Mouse (Mus musculus) liver, embryonic 11.5 days (tissue): ENCODE measurements around the gene Il17f. TPM values are rescaled to one million over a fixed set of nuclear protein-coding genes. Genes with fewer than 3 reads are reported as not detected.

Source experiments
- ATAC-seq: fragments of 200-750 bp; cut with Nextera tagmentation; replicated peaks from 2 replicates; pipeline ENCODE4 v1.8.0; 2017; ENCODE audit warnings: moderate number of reproducible peaks, mild to moderate bottlenecking, moderate TSS enrichment, moderate library complexity; ENCODE audit not compliant: low FRiP score
- DNase-seq: peaks from one replicate; pipeline ENCODE4 v3.0.0-alpha.2; 2017; ENCODE audit warnings: low spot score
- H3K27ac ChIP-seq: fragments of 300-500 bp; sonication (generic); 2 replicates; pipeline ENCODE4 v1.5.1; 2014; ENCODE audit warnings: mild to moderate bottlenecking, low read depth, low read length, control low read depth
- H3K27me3 ChIP-seq: fragments of 300-500 bp; sonication (generic); replicated peaks from 2 replicates; pipeline ENCODE4 v1.6.1; 2014; ENCODE audit warnings: low read length, mixed read lengths; ENCODE audit not compliant: control insufficient read depth, insufficient read depth
- H3K36me3 ChIP-seq: fragments of 300-500 bp; sonication (generic); 2 replicates; pipeline ENCODE4 v1.6.1; 2014; ENCODE audit warnings: mild to moderate bottlenecking, low read length, moderate library complexity, mixed read lengths; ENCODE audit not compliant: control insufficient read depth, insufficient read depth
- H3K4me1 ChIP-seq: fragments of 300-500 bp; sonication (generic); replicated peaks from 2 replicates; pipeline ENCODE4 v1.6.1; 2014; ENCODE audit warnings: low read length, mixed read lengths; ENCODE audit not compliant: control insufficient read depth, insufficient read depth
- H3K4me2 ChIP-seq: fragments of 300-500 bp; sonication (generic); 2 replicates; pipeline ENCODE4 v1.6.1; 2014; ENCODE audit warnings: mild to moderate bottlenecking, control low read depth, moderate library complexity
- H3K4me3 ChIP-seq: fragments of 300-500 bp; sonication (generic); 2 replicates; pipeline ENCODE4 v1.5.1; 2014; ENCODE audit warnings: low read depth, low read length, control low read depth
- H3K9ac ChIP-seq: fragments of 300-500 bp; sonication (generic); 2 replicates; pipeline ENCODE4 v1.6.1; 2014; ENCODE audit warnings: low read depth, low read length, control low read depth
- H3K9me3 ChIP-seq: fragments of 300-500 bp; sonication (generic); 2 replicates; pipeline ENCODE4 v1.6.1; 2016; ENCODE audit warnings: low read length, inconsistent platforms, mixed read lengths; ENCODE audit not compliant: control insufficient read depth
- WGBS: fragments of 180-500 bp; shearing (Covaris S2); extraction: QIAGEN DNeasy Blood & Tissue Kit; methylation state at CpG from one replicate; pipeline ENCODE4 v1.1.7; 2014; 5-methylcytosine and 5-hydroxymethylcytosine counted together
- polyA plus RNA-seq: library from polyadenylated mRNA; unstranded; fragments of >200 nt; fragmentation: Nextera tagmentation; extraction: Ambion mirVana; gene quantifications from 2 replicates; pipeline ENCODE4 v1.2.1, GENCODE M21; 2014

Gene Il17f
- polyA plus RNA-seq, 1 experiment from 2014 or later, result not detected

DNA sequence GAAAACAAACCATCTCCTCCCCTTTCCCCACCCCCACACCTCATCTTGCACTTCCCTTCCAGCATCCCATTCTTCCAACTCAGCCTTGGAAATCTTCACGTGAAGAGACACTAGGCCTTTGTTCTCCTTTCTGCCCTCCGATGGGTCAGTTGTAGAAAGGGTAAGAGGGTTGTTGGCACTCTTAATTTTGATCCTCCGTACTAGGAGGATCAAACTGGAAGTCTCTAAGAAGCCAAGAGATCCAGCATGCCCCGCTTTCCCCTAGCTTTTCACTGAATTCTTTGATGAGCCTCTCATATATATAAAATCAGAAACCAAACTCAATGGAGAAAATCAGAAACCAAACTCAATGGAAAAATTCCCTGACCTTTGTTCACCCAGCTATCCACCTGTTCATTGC lies 33.1 kb upstream of the Il17f start:
- no peak overlapping the region for H3K4me3 ChIP-seq
- no peak for ATAC-seq
- H3K27me3 ChIP-seq, result no peaks in the 10 kb centered on the region
- 67% methylated on average over 4 of the region's 4 CpGs for WGBS
- H3K27ac ChIP-seq, result no peak overlapping the region
- no peak for DNase-seq
- peaks cover 3% of the 10 kb centered on the region; the same call in 1 of the 2 replicates for H3K4me1 ChIP-seq
- no peak overlapping the region for H3K9ac ChIP-seq
- H3K4me2 ChIP-seq, result no peak overlapping the region
- 0 out of 2 replicates have a peak, but pooled peaks cover under 1% of the 10 kb centered on the region for H3K36me3 ChIP-seq
- H3K9me3 ChIP-seq, result no peaks in the 10 kb centered on the region

DNA sequence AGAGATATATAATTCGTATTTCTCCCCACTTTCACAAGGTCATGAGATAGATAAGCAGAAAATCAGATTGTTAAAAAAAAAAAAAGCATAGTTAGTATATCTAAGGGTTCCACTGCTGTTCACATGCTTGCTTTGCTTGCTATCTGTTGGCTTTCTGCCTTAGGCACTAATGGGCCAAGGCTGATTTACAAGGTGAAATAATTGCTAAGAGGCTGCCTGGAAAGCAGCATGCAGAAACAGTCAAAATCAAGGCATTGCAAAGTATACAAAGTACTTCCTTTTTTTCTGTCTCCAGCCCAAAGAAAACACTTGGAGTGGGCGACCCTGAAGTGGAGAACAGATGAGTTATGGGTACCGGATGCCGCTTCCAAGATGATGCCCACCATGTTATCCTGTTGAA lies 30.5 kb upstream of the Il17f start:
- Histone ChIP-seq H3K4me2 (peak overlapping the region; percentile 51; the same call in 1 of the 2 replicates), H3K27ac (no peak overlapping the region), H3K9ac (no peak overlapping the region), H3K9me3 (no peaks in the 10 kb centered on the region), H3K27me3 (no peaks in the 10 kb centered on the region), H3K4me3 (no peak overlapping the region), H3K4me1 (peaks cover 6% of the 10 kb centered on the region; the same call in 1 of the 2 replicates), H3K36me3 (peaks cover 17% of the 10 kb centered on the region)
- DNase-seq, result no peak
- 83% methylated on average over 4 of the region's 4 CpGs for WGBS
- no peak for ATAC-seq

DNA sequence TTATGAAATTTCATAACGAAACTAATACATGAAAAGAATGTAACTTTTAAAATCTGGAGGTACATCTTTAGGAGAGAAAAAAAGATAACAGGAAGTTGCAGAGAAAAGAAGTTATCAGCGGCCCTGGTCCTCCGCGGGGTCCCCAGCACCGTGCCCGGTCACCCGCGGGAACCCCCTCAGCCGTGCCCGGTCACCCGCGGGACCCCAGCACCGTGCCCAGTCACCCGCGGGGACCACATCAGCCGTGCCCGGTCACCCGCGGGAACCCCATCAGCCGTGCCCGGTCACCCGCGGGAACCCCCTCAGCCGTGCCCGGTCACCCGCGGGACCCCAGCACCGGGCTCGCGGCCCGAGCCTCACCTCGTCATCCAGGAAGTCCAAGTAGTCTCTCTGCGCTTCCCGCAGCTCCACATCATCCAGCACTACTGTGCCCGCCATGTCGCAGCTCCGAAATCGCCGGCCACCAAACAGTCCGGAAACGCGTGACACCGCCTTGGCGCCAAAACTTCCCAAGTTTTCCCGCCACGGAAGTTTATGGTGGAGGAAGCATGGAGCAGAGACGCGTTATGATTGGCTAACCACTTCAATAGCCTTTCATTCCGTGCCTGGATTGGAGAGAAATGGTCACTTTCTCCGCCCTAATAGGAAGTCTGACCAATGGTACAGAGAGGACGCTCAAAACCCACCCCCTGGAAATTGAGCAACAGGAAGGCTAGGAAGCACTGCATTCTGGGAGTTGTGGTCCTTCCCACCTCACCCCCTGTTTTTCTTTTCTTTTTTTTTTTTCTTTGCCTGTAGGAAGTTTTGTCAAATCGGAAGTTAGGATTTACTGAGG lies 29.6 kb upstream of the Il17f start, which contains the start of gene Mcm3:
Mcm3 (minus strand) TSS at position 542 of the 835 bp plus-strand sequence.
- WGBS, result under 1% methylated on average over 52 of the region's 52 CpGs
- H3K27ac ChIP-seq, result peak within 1 kb of the TSS; percentile 67

DNA sequence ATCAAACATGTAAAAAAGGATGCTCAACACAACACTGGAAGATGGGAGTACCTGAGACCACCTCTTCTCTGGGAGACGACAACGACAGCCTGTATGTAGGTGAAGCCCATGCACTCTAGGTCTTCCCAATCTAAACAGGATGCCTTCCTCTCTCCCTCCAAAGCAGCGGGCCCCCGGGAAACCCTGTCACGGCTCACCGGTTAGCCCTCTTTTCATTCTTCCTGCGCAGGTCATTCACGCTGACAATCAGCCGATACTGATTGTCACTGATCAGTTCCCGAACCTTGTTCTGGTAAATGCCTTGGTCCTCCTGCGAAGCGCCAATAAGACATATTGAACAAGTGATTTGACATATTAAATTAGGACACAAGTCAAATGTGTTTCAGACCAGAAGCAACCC lies 27.2 kb upstream of the Il17f start:
- peaks cover 46% of the 10 kb centered on the region for H3K36me3 ChIP-seq
- H3K27ac ChIP-seq, result no peak overlapping the region
- no peaks in the 10 kb centered on the region for H3K27me3 ChIP-seq
- ATAC-seq (no peak), DNase-seq (no peak)
- H3K4me1 ChIP-seq, result peaks cover 6% of the 10 kb centered on the region; the same call in 1 of the 2 replicates
- H3K4me3 ChIP-seq, result no peak overlapping the region
- no peak overlapping the region for H3K4me2 ChIP-seq
- no peaks in the 10 kb centered on the region for H3K9me3 ChIP-seq
- 83% methylated on average over 12 of the region's 12 CpGs for WGBS
- no peak overlapping the region for H3K9ac ChIP-seq

More for the DNA sequence above, 29.6 kb upstream of the Il17f start, which contains the start of gene Mcm3:
- H3K27me3 ChIP-seq, result no peaks in the 10 kb centered on the region
- ATAC-seq (peak; percentile 98), DNase-seq (peak; percentile 86)
- H3K4me2 ChIP-seq, result peak within 1 kb of the TSS; percentile 78
- peak within 1 kb of the TSS; percentile 84 for H3K4me3 ChIP-seq
- H3K9ac ChIP-seq, result peak within 1 kb of the TSS; percentile 86
- H3K9me3 ChIP-seq, result no peaks in the 10 kb centered on the region
- H3K36me3 ChIP-seq, result peaks cover 24% of the 10 kb centered on the region
- peaks cover 6% of the 10 kb centered on the region; the same call in 1 of the 2 replicates for H3K4me1 ChIP-seq

DNA sequence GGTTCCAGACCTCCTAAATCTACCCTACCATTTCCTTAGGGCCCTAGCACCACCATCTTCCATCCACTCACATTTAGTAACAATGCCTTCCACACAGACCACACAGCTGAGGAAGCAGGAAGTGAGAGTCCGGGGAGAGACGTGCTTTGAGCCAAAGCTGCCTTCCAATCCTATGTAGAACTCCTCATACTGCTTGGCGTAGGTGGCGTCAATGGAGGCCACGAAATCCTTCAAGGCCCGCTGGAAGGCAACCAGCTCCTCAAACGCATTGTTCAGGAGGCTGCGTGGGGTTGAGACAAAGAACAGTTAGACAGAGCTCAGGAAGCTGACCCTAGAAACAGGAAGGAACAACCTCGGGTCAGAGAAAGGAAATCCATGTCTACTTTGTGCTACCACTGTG lies 26.8 kb upstream of the Il17f start:
- no peak for DNase-seq
- no peaks in the 10 kb centered on the region for H3K27me3 ChIP-seq
- WGBS, result 75% methylated on average over 9 of the region's 9 CpGs

DNA sequence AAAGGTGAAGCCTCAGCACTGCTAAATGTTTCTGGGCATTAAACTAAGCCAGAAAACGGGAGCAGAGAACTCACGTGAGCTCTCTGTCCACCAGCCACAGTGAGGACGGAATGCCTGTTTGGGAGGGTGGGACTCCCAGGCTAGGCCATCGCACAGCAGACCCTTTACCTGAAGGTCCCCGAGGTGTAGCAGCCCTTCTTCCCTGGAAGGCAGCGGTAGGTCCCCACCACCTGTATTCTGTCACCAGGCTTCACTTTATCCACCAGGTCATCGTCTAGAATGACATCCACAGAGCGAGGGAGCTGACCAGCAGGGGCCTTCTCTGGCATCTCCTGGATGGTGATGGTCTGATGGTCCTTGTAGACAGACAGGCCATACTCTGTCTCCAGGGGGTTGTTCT lies 24.1 kb upstream of the Il17f start:
- Histone ChIP-seq H3K4me3 (no peak overlapping the region), H3K4me2 (no peak overlapping the region), H3K4me1 (peaks cover 6% of the 10 kb centered on the region; the same call in 1 of the 2 replicates), H3K27ac (no peak overlapping the region), H3K9ac (no peak overlapping the region), H3K9me3 (no peaks in the 10 kb centered on the region), H3K36me3 (peaks cover 74% of the 10 kb centered on the region), H3K27me3 (no peaks in the 10 kb centered on the region)
- ATAC-seq, result no peak
- DNase-seq, result no peak
- 93% methylated on average over 8 of the region's 8 CpGs for WGBS

More for the DNA sequence above, 26.8 kb upstream of the Il17f start:
- ATAC-seq, result no peak
- no peak overlapping the region for H3K9ac ChIP-seq
- H3K9me3 ChIP-seq, result no peaks in the 10 kb centered on the region
- no peak overlapping the region for H3K27ac ChIP-seq
- peaks cover 50% of the 10 kb centered on the region for H3K36me3 ChIP-seq
- H3K4me3 ChIP-seq, result no peak overlapping the region
- peaks cover 6% of the 10 kb centered on the region; the same call in 1 of the 2 replicates for H3K4me1 ChIP-seq
- no peak overlapping the region for H3K4me2 ChIP-seq

DNA sequence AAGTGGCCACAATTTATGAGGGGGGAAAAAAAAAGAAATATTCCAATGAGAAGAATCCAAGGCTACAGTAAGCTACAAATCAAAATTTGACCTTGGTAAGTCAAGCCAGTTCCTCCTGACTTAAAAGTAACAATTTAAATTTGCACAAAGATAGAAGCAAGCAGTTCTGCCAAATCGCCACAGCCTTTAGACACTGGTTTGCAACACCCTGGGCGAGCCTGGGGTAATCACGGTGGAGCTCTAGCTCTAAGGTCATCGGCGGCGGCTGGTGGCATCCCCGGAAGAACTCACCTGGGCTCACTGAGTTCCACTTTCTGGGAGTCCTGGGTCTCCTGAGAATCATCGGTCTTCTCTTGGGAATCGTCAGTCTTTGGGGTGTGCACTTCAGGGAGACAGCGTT lies 14.1 kb upstream of the Il17f start:
- WGBS, result 94% methylated on average over 10 of the region's 10 CpGs
- Histone ChIP-seq H3K9me3 (no peaks in the 10 kb centered on the region), H3K4me1 (no peaks in the 10 kb centered on the region), H3K36me3 (peaks cover 73% of the 10 kb centered on the region), H3K4me2 (no peak overlapping the region), H3K9ac (no peak overlapping the region), H3K4me3 (no peak overlapping the region), H3K27me3 (no peaks in the 10 kb centered on the region), H3K27ac (no peak overlapping the region)
- ATAC-seq (no peak), DNase-seq (no peak)

DNA sequence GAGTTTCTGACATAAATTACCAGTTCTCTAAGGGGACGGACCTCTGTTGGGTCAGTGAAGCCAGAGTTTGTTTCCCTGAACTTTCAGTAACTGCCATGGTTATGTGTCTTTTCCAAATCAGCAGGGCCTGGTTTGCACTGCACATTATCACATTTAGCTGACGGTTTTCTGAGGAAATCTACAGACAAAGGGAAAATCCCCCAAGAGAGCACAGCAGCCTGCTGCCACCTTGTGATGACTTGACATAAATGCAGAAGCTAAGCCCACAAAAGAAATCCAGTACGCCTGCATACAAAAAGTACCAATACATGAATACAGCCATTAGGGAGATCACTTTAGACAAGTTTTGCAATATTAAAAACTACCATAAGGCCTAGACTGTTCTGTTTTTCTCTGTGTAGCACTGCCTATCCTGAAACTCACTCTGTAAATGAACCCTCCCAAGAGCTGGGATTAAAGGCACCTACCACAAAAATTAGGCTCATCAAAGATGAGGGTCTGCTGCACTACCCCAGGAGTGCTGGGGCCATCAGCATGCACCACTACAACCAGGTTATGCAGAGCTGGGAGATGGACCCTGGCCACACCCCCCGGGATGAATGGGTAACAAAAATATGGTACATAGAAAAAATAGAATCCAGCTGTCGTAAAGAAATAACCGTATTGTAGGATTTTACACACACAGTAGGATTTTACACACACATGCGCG lies 11.4 kb upstream of the Il17f start:
- Histone ChIP-seq H3K36me3 (peaks cover 54% of the 10 kb centered on the region), H3K27me3 (no peaks in the 10 kb centered on the region), H3K27ac (no peak overlapping the region), H3K9ac (no peak overlapping the region), H3K9me3 (no peaks in the 10 kb centered on the region), H3K4me2 (no peak overlapping the region), H3K4me1 (no peaks in the 10 kb centered on the region), H3K4me3 (no peak overlapping the region)
- WGBS, result 87% methylated on average over 8 of the region's 8 CpGs
- DNase-seq, result no peak
- no peak for ATAC-seq
